Mouse (Mus musculus): Measurements from ENCODE around the gene Hdac8.

DNA sequence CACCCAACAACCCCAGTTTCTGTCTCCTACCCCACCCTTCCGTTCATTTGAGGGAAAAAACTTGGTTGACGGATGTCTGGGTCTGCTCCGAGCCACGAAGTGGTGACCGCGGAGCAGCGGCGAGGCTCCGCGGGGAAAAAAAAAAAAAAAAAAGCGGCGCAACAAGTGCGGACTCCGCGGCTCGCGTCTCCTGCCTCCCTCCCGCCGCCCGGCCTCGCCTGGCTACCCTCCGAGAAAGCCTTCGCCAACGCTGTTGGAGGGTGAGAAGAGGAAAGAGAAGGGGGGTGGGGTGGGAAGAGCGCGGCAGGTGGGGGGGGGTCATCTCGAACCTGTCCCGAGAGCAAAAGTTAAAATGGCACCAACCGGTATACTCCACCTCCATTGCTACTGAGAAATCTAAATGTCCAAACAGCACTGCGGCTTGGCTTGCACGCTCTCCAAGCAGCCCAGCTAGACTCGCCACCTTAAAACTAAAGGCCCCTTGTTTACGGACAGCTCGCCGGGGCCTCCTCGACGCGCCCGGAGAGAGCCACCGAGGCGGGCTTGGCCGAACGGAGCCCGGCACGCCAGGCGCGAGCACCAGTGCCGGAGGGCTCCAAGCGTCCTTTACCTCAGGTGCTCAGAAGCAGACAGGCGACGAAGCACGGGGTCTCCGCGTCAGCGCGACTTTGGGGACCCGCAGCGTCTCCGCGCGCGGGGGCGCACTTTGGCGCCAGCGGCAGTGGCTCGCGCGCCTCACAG, 254.8 kb downstream of the Hdac8 start:
- TF ChIP-seq CTCF (conservative IDR thresholded peaks at IDR 0.05; ENCODE audit: insufficient read depth, insufficient read length, low read depth, low read length) = no peak
- TF ChIP-seq POLR2A (IDR thresholded peaks at IDR 0.05; ENCODE audit: low read depth, low read length) = no peak

Data from kidney, adult 2 months (tissue).